Mouse (Mus musculus): ENCODE data around the gene Aldh3b3. TPM values are rescaled to one million over a fixed set of nuclear protein-coding genes. Genes with fewer than 3 reads are reported as not detected.

Aldh3b3 gene
- polyA plus RNA-seq (2015; fragmentation: Nextera tagmentation; extraction: Ambion mirVana): 0.06 TPM in 1 of 2 replicates, not detected in the other

DNA sequence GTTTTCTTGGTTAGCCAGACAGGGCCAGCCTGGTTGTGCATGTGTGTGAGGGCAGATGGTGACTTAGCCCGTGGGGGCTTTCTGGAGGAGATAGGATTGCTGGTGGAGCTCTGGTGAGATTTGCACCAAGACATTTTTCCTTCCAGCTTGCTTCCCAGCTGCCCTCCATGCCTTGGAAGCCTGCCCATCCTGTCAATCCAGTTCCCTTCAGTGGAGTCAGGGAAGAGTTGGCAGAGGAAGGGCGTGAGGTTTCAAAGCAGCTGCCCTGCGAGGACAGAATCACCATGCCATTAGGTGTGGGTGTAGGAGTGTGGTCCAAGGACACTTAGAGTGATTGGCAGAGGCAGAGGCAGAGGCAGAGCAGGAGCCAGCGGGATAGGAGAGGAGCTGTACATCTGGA lies at the start of gene Aldh3b3:
Gene Aldh3b3 (plus strand): TSS at position 176 of the 400 bp plus-strand sequence.
- Histone ChIP-seq H3K36me3 (no peaks in the 10 kb centered on the region), H3K27me3 (no peaks in the 10 kb centered on the region), H3K4me3 (replicated peaks) (no peak within 1 kb of the TSS), H3K4me2 (no peak within 1 kb of the TSS), H3K27ac (no peak within 1 kb of the TSS), H3K9me3 (replicated peaks) (no peaks in the 10 kb centered on the region), H3K4me1 (peaks cover 18% of the 10 kb centered on the region), H3K9ac (no peak within 1 kb of the TSS)
- no peak for ATAC-seq (replicated peaks; ENCODE audit: low FRiP score)
- 67% methylated on average over 4 of the region's 4 CpGs for WGBS

DNA sequence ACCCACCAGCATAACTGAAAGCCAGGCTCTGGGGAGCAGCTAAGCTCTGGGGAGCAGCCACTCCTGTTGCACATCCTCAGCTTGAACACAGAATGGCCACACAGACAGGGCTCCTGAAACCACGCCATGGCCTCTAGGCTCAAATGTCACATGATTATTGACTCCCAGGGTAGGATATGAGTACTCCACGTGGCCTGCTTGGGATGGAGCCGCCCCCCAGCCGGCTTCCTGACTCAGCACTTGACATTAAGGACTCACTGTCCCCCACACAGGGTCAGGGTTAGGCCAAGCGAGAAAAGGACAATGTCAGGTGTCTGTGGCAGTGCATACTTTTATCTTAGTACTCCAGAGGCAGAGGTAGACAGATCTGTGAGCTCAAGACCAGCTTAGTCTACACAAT lies 48.2 kb upstream of the Aldh3b3 start:
- H3K4me3 ChIP-seq (replicated peaks): no peak overlapping the region
- H3K36me3 ChIP-seq: peaks cover 34% of the 10 kb centered on the region
- WGBS: 72% methylated on average over 5 of the region's 5 CpGs
- H3K4me2 ChIP-seq: no peak overlapping the region
- no peaks in the 10 kb centered on the region for H3K9me3 ChIP-seq (replicated peaks)
- no peak for ATAC-seq (replicated peaks; ENCODE audit: low FRiP score)
- H3K4me1 ChIP-seq: peaks cover 52% of the 10 kb centered on the region
- no peaks in the 10 kb centered on the region for H3K27me3 ChIP-seq
- no peak overlapping the region for H3K27ac ChIP-seq
- H3K9ac ChIP-seq: no peak overlapping the region

DNA sequence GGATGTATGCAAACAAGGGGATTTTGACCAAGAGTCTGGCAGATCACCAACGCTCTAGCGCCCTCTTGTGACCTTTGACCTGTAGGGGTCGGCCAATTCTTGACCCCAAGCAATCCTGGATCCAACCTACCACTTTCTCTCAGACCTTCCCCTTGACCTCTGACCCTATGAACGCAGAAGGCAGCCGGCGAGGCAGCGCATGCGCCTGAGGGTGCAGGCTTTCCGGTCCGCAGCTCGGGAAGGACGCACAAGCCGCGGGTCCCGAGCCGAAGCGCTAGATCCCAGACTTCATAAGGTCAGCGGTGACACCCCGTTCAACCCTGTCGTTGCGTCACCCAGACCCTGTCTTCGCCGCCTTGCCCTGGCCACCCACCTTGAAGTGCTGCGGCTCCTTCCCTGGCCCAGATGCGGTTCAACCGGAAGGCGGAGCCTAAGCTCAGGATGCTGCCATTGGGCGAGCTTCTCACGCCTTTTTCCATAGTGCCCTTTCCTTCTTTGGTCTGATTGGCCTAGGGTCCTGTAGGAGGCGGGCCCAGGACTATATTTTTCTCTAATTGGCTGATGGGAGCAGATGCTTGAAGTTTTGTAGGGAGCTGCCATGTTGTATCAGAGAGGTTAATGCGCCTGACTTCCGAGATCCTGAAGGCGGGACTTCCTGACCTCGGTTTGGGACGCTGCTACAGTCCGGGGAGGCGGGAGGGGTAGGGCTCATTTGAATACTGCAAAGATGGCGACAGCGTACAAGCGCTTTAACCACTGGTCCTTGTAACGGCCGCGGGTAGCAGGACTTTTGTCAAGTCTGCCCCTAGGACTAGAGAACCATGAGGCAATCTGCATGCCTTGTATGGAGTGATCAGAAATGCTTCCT lies 45.9 kb upstream of the Aldh3b3 start, which contains the start of gene Ndufs8:
Gene Ndufs8 (minus strand): TSS at position 438 of the 868 bp plus-strand sequence.
- H3K4me2 ChIP-seq: peak within 1 kb of the TSS; percentile 83
- peaks cover 34% of the 10 kb centered on the region for H3K36me3 ChIP-seq
- H3K27ac ChIP-seq: peak within 1 kb of the TSS; percentile 90
- H3K9ac ChIP-seq: peak within 1 kb of the TSS; percentile 68
- H3K4me1 ChIP-seq: peaks cover 29% of the 10 kb centered on the region
- ATAC-seq (replicated peaks; ENCODE audit: low FRiP score): peak; percentile 97
- no peaks in the 10 kb centered on the region for H3K27me3 ChIP-seq
- H3K9me3 ChIP-seq (replicated peaks): no peaks in the 10 kb centered on the region
- H3K4me3 ChIP-seq (replicated peaks): peak within 1 kb of the TSS; percentile 74
- WGBS: under 1% methylated on average over 43 of the region's 43 CpGs

DNA sequence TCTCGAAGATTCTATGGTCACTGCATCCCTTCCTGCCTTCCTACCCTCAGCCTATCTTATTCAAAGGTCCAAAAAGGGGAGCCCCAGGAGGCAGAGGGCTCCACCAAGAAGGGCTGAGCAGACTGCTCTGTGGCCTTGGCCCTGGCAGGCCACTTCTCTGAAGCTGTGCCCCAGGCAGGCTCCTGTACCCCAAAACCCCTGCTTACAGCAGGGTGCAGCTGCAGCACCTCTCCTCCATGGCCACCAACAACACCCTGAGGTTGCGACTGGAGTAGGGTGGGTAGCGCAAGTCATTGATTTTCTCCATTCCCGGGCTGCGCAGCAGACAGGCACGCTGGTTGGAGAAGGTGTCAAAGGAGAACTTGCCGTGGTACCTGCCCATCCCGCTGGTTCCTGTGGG lies 44.8 kb upstream of the Aldh3b3 start:
- Histone ChIP-seq H3K36me3 (peaks cover 26% of the 10 kb centered on the region), H3K9me3 (replicated peaks) (no peaks in the 10 kb centered on the region), H3K4me1 (peaks cover 23% of the 10 kb centered on the region), H3K4me2 (peak overlapping the region; percentile 83), H3K9ac (peak overlapping the region; percentile 64), H3K27ac (peak overlapping the region; percentile 83), H3K27me3 (no peaks in the 10 kb centered on the region), H3K4me3 (replicated peaks) (peak overlapping the region; percentile 74)
- ATAC-seq (replicated peaks; ENCODE audit: low FRiP score): no peak
- WGBS: 86% methylated on average over 8 of the region's 8 CpGs

DNA sequence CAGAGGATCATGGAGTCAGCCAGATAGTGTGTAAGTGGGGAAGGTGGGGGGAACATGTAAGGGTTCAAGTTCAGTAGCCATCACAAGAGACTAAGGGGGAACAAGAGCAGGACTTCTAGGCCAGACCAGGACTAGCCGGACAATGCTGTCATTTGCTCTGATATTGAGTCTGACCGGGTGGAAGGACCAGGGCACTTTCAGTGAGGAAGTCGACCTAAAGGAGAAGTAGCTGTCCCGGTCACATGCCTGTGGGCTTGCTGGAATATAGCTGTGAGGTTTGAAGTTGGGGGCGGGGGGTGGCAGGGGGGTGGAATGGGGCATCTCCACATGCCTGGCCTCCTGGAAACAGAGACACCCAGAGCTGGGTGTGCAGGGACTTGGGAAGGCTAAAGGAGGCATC lies 43.9 kb upstream of the Aldh3b3 start:
- Histone ChIP-seq H3K36me3 (peaks cover 17% of the 10 kb centered on the region), H3K27ac (no peak overlapping the region), H3K9ac (no peak overlapping the region), H3K27me3 (no peaks in the 10 kb centered on the region), H3K4me2 (no peak overlapping the region), H3K4me3 (replicated peaks) (no peak overlapping the region), H3K9me3 (replicated peaks) (no peaks in the 10 kb centered on the region), H3K4me1 (peaks cover 30% of the 10 kb centered on the region)
- 92% methylated on average over 5 of the region's 5 CpGs for WGBS
- ATAC-seq (replicated peaks; ENCODE audit: low FRiP score): no peak

DNA sequence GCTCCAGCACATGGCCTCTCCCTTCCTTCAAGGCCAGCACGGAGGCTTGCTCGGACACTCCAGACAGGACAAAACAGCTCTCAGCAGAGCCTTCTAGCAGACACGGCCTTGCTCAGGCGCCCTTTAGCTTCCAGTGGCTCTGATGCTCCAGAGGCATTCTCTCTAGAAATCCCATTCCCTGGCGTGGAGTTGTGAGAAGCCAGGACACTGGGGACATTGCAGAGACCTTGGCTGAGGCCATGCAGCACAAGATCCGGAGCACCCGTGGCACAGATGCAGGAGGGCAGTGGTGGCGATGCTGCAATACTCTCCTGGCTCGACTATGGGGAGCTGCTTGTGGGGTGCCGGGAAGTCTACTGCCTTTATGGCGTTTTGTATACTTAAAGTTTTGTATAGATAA lies 41.7 kb upstream of the Aldh3b3 start:
- ATAC-seq (replicated peaks; ENCODE audit: low FRiP score): no peak
- no peak overlapping the region for H3K9ac ChIP-seq
- no peaks in the 10 kb centered on the region for H3K9me3 ChIP-seq (replicated peaks)
- H3K27me3 ChIP-seq: no peaks in the 10 kb centered on the region
- no peak overlapping the region for H3K4me2 ChIP-seq
- peaks cover 23% of the 10 kb centered on the region for H3K4me1 ChIP-seq
- WGBS: 80% methylated on average over 11 of the region's 11 CpGs
- no peak overlapping the region for H3K27ac ChIP-seq
- no peak overlapping the region for H3K4me3 ChIP-seq (replicated peaks)
- H3K36me3 ChIP-seq: no peaks in the 10 kb centered on the region

DNA sequence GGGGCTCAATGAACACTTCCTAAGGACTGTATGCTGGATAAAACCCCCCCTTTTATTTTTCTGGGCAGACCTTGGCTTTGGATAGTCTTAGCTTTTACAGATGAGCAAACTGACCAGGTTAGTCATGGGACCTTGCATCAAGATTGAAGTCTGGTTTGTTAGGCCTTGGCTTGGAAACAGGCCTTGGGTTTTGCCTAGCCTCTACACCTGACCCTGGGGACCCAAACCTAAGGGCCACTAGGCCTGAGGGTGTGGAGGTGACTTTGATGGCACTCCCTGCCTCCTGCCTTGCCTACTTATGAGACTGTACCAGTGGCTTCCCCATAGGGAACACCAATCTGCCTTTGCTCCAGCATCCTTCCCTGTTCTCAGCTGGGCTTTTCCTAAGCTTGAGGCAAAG lies 38.5 kb upstream of the Aldh3b3 start:
- H3K27ac ChIP-seq: 0 out of 2 replicates have a peak overlapping the region, but pooled peaks have one; percentile 30
- no peaks in the 10 kb centered on the region for H3K9me3 ChIP-seq (replicated peaks)
- H3K36me3 ChIP-seq: no peaks in the 10 kb centered on the region
- no peak overlapping the region for H3K9ac ChIP-seq
- no peak overlapping the region for H3K4me2 ChIP-seq
- H3K4me1 ChIP-seq: peaks cover 29% of the 10 kb centered on the region
- no peaks in the 10 kb centered on the region for H3K27me3 ChIP-seq
- no peak overlapping the region for H3K4me3 ChIP-seq (replicated peaks)
- ATAC-seq (replicated peaks; ENCODE audit: low FRiP score): no peak

DNA sequence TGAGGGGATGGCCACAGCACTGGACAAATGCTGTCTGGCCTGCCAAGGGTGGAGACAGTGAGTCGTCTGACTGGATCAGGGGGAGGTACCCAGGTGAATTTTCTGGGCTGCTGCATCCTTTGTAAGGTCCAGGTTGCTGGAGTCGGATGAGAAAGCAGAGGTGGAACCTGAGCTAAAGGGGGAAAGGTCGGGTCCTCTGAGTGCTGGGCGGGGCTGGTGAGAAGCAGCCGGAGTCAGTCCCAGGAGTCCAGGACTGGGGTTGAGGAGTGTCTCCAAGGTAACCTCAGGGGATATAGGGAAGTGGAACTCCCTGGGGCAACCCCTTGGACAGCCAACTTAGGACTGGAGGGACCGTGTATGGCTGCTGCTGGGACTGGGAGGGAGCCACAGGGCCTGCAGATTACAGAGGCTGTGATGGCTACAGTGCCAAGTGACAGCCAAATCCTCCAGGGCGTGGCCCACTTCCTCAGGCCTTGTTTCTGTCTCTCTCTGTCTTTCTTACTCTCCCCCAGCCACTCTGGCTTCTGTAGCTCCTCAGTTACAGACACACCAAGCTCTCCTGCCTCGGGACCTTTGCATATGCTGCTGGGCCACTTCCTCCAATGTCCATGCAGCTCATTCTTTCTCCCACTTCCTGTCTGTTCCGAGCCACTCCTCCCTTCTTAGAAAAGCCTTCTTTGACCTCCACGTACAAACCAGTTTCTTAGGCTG lies 35.6 kb upstream of the Aldh3b3 start:
- WGBS: 51% methylated on average over 10 of the region's 10 CpGs
- Histone ChIP-seq H3K4me1 (peaks cover 31% of the 10 kb centered on the region), H3K9ac (no peak overlapping the region), H3K4me3 (replicated peaks) (no peak overlapping the region), H3K27me3 (no peaks in the 10 kb centered on the region), H3K36me3 (no peaks in the 10 kb centered on the region), H3K9me3 (replicated peaks) (no peaks in the 10 kb centered on the region), H3K27ac (peak overlapping the region; percentile 59), H3K4me2 (no peak overlapping the region)
- ATAC-seq (replicated peaks; ENCODE audit: low FRiP score): no peak

DNA sequence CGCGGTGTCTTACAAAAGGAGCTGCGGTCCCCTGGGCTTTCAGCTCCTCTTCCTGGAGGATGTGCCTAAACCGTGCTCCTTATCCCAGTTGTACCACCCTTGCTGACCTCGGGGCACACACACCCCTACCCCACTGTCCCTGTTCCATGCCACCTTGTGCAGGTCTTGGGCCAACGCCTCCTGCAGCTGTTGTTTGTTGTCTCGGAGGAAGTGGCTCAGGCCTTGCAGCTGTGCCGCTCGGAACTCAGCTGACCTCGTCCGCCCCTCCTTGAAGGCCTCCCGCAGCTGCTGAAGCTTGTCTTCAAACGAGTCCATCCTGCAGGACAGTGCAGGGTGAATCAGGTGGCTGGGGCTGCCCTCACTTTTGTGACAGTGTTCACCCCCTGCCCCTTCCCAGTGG lies 34.9 kb upstream of the Aldh3b3 start:
- Histone ChIP-seq H3K4me2 (no peak overlapping the region), H3K9me3 (replicated peaks) (no peaks in the 10 kb centered on the region), H3K27me3 (no peaks in the 10 kb centered on the region), H3K36me3 (no peaks in the 10 kb centered on the region), H3K4me1 (peaks cover 28% of the 10 kb centered on the region), H3K9ac (no peak overlapping the region), H3K27ac (peak overlapping the region; percentile 59), H3K4me3 (replicated peaks) (no peak overlapping the region)
- peak; percentile 43 for ATAC-seq (replicated peaks; ENCODE audit: low FRiP score)
- 28% methylated on average over 13 of the region's 13 CpGs for WGBS

DNA sequence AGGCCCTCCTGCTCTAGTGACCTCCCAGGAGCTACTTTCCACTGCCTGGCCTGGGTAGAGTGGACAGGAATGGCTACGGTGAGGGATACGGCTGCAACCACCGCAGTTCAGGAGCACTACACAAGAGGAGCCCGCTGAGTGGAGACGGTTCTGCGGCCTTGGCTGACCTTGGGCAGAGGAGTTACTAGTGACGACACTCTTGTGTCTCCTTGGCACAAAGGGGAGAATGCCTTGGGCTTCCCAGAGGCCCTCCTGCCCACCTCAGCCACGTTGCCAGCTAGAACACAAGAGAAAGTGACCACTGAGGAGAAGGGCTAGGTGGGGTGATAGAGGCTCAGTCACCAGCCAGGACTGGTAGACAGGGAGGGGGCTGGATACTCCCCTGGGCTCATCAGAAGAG lies 34.3 kb upstream of the Aldh3b3 start:
- Histone ChIP-seq H3K27me3 (no peaks in the 10 kb centered on the region), H3K36me3 (no peaks in the 10 kb centered on the region), H3K27ac (peak overlapping the region; percentile 59), H3K4me2 (no peak overlapping the region), H3K9ac (no peak overlapping the region), H3K4me1 (peaks cover 29% of the 10 kb centered on the region), H3K9me3 (replicated peaks) (no peaks in the 10 kb centered on the region), H3K4me3 (replicated peaks) (no peak overlapping the region)
- WGBS: 77% methylated on average over 8 of the region's 8 CpGs
- ATAC-seq (replicated peaks; ENCODE audit: low FRiP score): no peak

DNA sequence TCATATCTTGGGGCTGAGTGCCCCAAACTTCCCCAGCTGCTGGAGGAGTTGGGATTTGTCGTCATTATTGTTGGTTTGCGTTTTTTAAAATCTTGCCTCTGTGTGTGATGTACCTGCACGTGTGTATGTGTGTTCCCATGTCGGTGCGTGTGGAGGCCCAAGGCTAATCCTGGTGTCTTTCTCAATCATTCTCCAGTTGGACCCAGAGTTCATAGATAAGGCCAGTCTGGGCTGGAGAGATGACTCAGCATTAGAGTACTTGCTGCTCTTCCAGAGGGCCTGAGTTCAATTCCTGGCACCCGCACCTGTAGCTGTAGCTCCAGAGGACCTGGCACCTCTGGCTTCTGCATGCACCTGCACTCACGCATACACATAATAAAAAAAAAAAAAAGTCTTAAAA lies 33.6 kb upstream of the Aldh3b3 start:
- ATAC-seq (replicated peaks; ENCODE audit: low FRiP score): no peak
- WGBS: 93% methylated on average over 7 of the region's 7 CpGs
- Histone ChIP-seq H3K4me3 (replicated peaks) (no peak overlapping the region), H3K9me3 (replicated peaks) (no peaks in the 10 kb centered on the region), H3K4me1 (peaks cover 33% of the 10 kb centered on the region), H3K36me3 (no peaks in the 10 kb centered on the region), H3K4me2 (no peak overlapping the region), H3K9ac (no peak overlapping the region), H3K27ac (no peak overlapping the region), H3K27me3 (no peaks in the 10 kb centered on the region)

DNA sequence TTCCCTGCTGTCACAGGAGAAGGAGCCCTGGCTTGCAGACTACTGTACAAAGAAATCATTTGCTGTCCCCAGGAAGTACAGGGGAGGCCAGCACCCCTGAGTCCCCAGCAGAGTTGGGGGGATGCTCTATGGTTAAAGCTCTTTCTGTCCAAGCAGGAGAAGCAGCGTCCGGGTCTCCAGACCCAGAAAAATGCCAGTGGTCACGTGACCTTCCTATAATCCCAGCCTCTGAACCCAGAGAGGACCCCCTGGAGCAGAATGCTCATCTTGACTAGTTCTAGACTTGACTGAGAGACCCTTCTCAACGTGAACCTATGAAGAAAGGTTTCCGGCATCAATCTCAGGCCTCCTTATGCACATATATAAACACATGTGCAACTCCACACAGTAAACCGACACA lies 32.6 kb upstream of the Aldh3b3 start:
- Histone ChIP-seq H3K4me3 (replicated peaks) (no peak overlapping the region), H3K9ac (no peak overlapping the region), H3K36me3 (no peaks in the 10 kb centered on the region), H3K27ac (no peak overlapping the region), H3K4me2 (no peak overlapping the region), H3K9me3 (replicated peaks) (no peaks in the 10 kb centered on the region), H3K4me1 (peaks cover 43% of the 10 kb centered on the region), H3K27me3 (no peaks in the 10 kb centered on the region)
- WGBS: 80% methylated on average over 6 of the region's 6 CpGs
- no peak for ATAC-seq (replicated peaks; ENCODE audit: low FRiP score)

All from kidney, embryonic 15.5 days (tissue).